Mouse (Mus musculus) thymus, adult 2 months (tissue): ENCODE measurements at regions not wholly inside any gene's neighbourhood (a gene's known extent, or its start where the extent isn't known, plus 50 kb on each side); places are given as distances from the start of the nearest gene placed in this dataset.

Experiments used
- CTCF ChIP-seq: fragments of 200-500 bp; IDR thresholded peaks from 2 replicates; pipeline ENCODE4 v1.5.1; 2012; ENCODE audit warnings: mild to moderate bottlenecking, control low read depth, low read length, moderate library complexity, borderline replicate concordance; ENCODE audit not compliant: control insufficient read depth, poor library complexity, insufficient read depth; ENCODE audit errors: extremely low read depth
- POLR2A ChIP-seq: fragments of 200-500 bp; IDR thresholded peaks from 2 replicates; pipeline ENCODE4 v1.6.1; 2012; ENCODE audit warnings: mild to moderate bottlenecking, low read length, control low read depth, moderate library complexity; ENCODE audit not compliant: control insufficient read depth, poor library complexity, insufficient read depth; ENCODE audit errors: extremely low read depth

- TF ChIP-seq CTCF (no peak), POLR2A (no peak)
Measured at GRCm38 (mm10) chr2:148537251-148537650, 93.9 kb upstream of the Cd93 start.
